ENCODE assay signal across 16 mouse cellular contexts in the genomic region with DNA sequence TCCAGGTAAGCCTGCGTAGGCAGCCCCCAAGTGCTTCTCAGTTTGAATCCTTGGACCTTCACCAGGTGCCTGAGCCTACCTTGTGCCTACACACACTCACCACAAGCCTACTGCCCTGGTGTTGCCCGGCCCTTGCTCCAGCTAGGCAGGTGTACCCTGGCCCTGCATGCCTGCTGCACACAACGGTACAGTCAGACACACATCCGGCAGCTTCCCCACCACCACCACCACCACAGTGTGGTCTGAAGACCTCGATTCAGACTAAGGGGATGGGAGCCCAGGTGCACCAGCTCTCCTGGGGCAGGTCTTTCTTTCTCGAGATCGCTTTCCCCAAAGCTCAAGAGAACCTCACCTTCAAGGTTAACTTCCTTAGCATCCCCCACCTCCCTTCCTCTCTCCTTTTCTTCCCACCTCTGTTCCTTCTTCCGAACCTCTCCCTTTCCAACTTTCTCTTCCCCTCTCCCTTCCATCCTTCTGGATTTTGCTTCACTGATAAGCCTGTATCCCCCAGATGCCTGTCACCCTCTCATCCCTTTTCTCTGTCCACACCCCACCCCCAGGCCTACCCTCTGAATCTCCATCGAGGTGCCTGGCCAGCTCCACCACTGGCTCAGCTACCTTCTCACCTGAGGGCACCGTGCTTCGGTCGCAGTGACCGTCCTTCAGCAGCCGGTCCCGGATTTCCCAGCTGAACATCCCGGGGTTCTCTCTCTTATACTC. TPM values are rescaled to one million over a fixed set of nuclear protein-coding genes. Genes with fewer than 3 reads are reported as not detected.
A peak's percentile ranks its signal among the peaks of the same experiment; 100 is the strongest.
DNase-seq lines count a peak whose midpoint lies in the region; ATAC-seq and TF ChIP-seq lines count a peak whose summit lies in the region.
"Had no signal": no experiment of that assay in that cellular context is flagged by ENCODE, and none has a peak within 500 bp of the region (broad histone marks: within the 10 kb centered on the region; RNA-seq: fewer than 3 reads in every experiment).

No protein-coding gene starts in this region.

- no peaks in the 10 kb centered on the region for H3K36me3 ChIP-seq in limb, embryonic 15.5 days
- H3K36me3 ChIP-seq in thymus, adult 2 months (ENCODE audit: control insufficient read depth, insufficient read depth, low read length) = no peaks in the 10 kb centered on the region
- H3K36me3 ChIP-seq: limb, embryonic 12.5 days had no signal

- no peak for TF ChIP-seq POLR2A in thymus, adult 2 months (IDR thresholded peaks at IDR 0.05; ENCODE audit: control insufficient read depth, extremely low read depth, insufficient read depth, low read length, poor library complexity)

- H3K4me1 ChIP-seq in limb, embryonic 15.5 days = peaks cover 32% of the 10 kb centered on the region
- peaks cover 29% of the 10 kb centered on the region for H3K4me1 ChIP-seq in thymus, adult 2 months (replicated peaks; ENCODE audit: control insufficient read depth, insufficient read depth, low read length)

- 3% methylated on average over 16 of the region's 16 CpGs for WGBS in limb, embryonic 15.5 days
- 5% methylated on average over 16 of the region's 16 CpGs for WGBS in thymus, adult 2 months

- H3K4me2 ChIP-seq in limb, embryonic 15.5 days = no peak overlapping the region

- H3K27ac ChIP-seq in limb, embryonic 15.5 days = no peak overlapping the region
- no peak overlapping the region for H3K27ac ChIP-seq in thymus, adult 2 months (ENCODE audit: control insufficient read depth, insufficient read depth, low read length)
- H3K27ac ChIP-seq: heart, adult 2 months; limb, embryonic 12.5 days had no signal

- no peak for TF ChIP-seq CTCF in thymus, adult 2 months (IDR thresholded peaks at IDR 0.05; ENCODE audit: borderline replicate concordance, control insufficient read depth, extremely low read depth, insufficient read depth, low read length, poor library complexity)

- no peak overlapping the region for H3K9ac ChIP-seq in limb, embryonic 15.5 days
- H3K9ac ChIP-seq: limb, embryonic 12.5 days had no signal

- peaks cover 100% of the 10 kb centered on the region for H3K27me3 ChIP-seq in limb, embryonic 15.5 days
- peaks cover 63% of the 10 kb centered on the region for H3K27me3 ChIP-seq in thymus, adult 2 months (ENCODE audit: control insufficient read depth, insufficient read depth, low read length)

- H3K9me3 ChIP-seq in limb, embryonic 15.5 days = no peaks in the 10 kb centered on the region
- H3K9me3 ChIP-seq: limb, embryonic 12.5 days had no signal

- peak; percentile 19 for DNase-seq in embryo, embryonic 10.5 days (ENCODE audit: low spot score)
- DNase-seq in embryo, embryonic 11 days = no peak
- peak; percentile 20 for DNase-seq in T-cell, adult 2 months (ENCODE audit: low spot score)
- peak; percentile 63 for DNase-seq in thymus, adult 2 months
- DNase-seq in lung, postnatal 14 days = no peak
- DNase-seq in heart, adult 9 months (ENCODE audit: low spot score in 2 of 2) = no peak
- DNase-seq: cerebellum, adult 9-10 months; heart, adult 2 months; heart, postnatal 14 days; kidney, postnatal 14 days had no signal

- no peak for ATAC-seq in limb, embryonic 15.5 days (ENCODE audit: insufficient number of reproducible peaks, low FRiP score, low TSS enrichment, low read depth)
- no peak for ATAC-seq in cerebellum, adult (ENCODE audit: insufficient number of reproducible peaks, low FRiP score, low TSS enrichment)
- ATAC-seq: intestine, embryonic 16.5 days had no signal

- H3K4me3 ChIP-seq in limb, embryonic 15.5 days = peak overlapping the region; percentile 16; the same call in 1 of the 2 replicates
- peak overlapping the region; percentile 17; the same call in 1 of the 2 replicates for H3K4me3 ChIP-seq in thymus, adult 2 months (ENCODE audit: control insufficient read depth, insufficient read depth, low read length)
- H3K4me3 ChIP-seq: erythroblast, embryonic 14.5 days; heart, adult 2 months had no signal

RNA-seq across cellular contexts. Expression of a gene that starts 4.3 kb away (rescaled TPM):
- 0.38 and 0.91 TPM in 2 replicates for polyA plus RNA-seq in limb, embryonic 15.5 days (2015; fragmentation: Nextera tagmentation; extraction: Ambion mirVana)
- polyA plus RNA-seq in thymus, adult 2 months (2012; rRNA removed) = 1.1 and 1.2 TPM in 2 replicates
- polyA plus RNA-seq: erythroblast, embryonic 14.5 days; heart, adult 2 months; intestine, embryonic 16.5 days; stomach, embryonic 14.5 days had no signal

Comparison
In these comparisons a context has a peak if more than half of its experiments do, and no peak if none do; other contexts are left out.
1. DNase-seq: peak in embryo, embryonic 10.5 days (single experiment), T-cell, adult 2 months (single experiment) and thymus, adult 2 months (single experiment); none in embryo, embryonic 11 days (single experiment), lung, postnatal 14 days (single experiment) and heart, adult 9 months (0 of 2).